Mouse (Mus musculus): ENCODE data around the gene Sept6. TPM values are rescaled to one million over a fixed set of nuclear protein-coding genes. Genes with fewer than 3 reads are reported as not detected.

Gene Sept6
- polyA plus RNA-seq, 2 experiments: 3.0 TPM

DNA sequence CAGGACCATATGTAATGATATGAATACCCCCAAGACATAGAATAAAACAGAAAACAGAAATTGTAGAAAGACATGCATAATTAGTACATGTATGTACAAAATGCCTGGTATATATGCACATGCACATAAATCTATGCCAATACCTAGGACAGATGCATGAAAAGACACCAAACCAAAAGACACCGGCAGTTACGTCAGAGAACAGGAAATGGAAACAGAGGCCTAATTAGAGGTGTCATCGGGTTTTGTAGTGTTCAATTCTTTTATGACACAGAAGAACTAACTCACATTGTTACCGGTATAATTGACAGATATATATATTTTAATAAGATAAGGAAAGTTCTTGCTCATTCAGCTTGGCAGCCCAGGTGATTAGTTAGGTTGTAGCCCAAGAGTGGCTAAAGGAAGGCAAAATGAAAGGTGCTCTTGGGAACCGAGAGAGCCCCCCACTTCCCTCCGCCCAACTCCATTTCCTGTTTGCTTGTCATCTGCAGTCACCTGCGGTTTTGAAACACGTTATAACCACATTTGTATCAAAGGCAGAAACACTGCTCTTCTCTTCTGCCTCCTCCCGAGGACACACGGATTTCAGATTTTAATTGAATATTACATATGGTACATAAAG lies 10.9 kb downstream of the Sept6 start:
- no peak for DNase-seq (ENCODE audit: low read depth in 3 of 3, low spot score in 3 of 3)
- no peaks in the 10 kb centered on the region for H3K36me3 ChIP-seq (replicated peaks; ENCODE audit: control insufficient read depth, insufficient read depth, low read depth)
- TF ChIP-seq CTCF (IDR thresholded peaks at IDR 0.05; ENCODE audit: low read depth) (no peak), EP300 (IDR thresholded peaks at IDR 0.05; ENCODE audit: low read depth) (no peak)

DNA sequence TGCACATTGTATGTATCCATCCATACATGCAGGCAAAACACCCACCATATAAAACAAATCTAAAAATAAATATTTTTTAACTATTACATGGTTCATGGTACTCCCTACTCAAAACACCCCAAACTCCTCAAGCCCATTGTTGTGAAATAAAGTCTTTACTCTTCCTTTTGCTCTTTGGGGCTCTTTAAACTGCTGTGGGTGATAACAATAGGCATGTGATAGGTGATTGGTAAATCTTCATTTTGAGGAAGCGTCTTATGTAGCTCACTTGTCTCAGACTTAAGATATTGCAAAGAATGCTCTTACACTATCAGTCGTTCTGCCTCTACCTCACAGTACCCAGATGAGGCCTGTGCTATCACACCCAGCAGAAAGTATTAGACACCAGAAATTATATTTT lies 13.7 kb downstream of the Sept6 start:
- Histone ChIP-seq H3K4me2 (ENCODE audit: low read depth) (no peak overlapping the region), H3K9me3 (ENCODE audit: control insufficient read depth, low read length) (no peaks in the 10 kb centered on the region), H3K36me3 (replicated peaks; ENCODE audit: control insufficient read depth, insufficient read depth, low read depth) (no peaks in the 10 kb centered on the region), H3K4me3 (ENCODE audit: insufficient read depth in 1 of 2, low read depth in 2 of 2, low read length in 2 of 2) (no peak overlapping the region), H3K27ac (no peak overlapping the region), H3K4me1 (replicated peaks; ENCODE audit: control insufficient read depth in 2 of 2, insufficient read depth in 2 of 2, low read length in 1 of 2) (no peaks in the 10 kb centered on the region; a peak in 1 of 4 replicates), H3K27me3 (ENCODE audit: control insufficient read depth, insufficient read depth, low read length) (no peaks in the 10 kb centered on the region), H3K9ac (replicated peaks) (no peak overlapping the region)
- ATAC-seq (ENCODE audit: insufficient read depth) (no peak), DNase-seq (ENCODE audit: low read depth in 3 of 3, low spot score in 3 of 3) (no peak)
- TF ChIP-seq CTCF (IDR thresholded peaks at IDR 0.05; ENCODE audit: low read depth): no peak
- no peak for TF ChIP-seq EP300 (IDR thresholded peaks at IDR 0.05; ENCODE audit: low read depth)
- WGBS (ENCODE audit: insufficient replicate concordance): 21% methylated on average over 2 of the region's 2 CpGs

More for the DNA sequence above, 10.9 kb downstream of the Sept6 start:
- Histone ChIP-seq H3K27me3 (ENCODE audit: control insufficient read depth, insufficient read depth, low read length) (no peaks in the 10 kb centered on the region), H3K27ac (no peak overlapping the region), H3K4me2 (ENCODE audit: low read depth) (no peak overlapping the region), H3K9ac (replicated peaks) (no peak overlapping the region), H3K4me3 (ENCODE audit: insufficient read depth in 1 of 2, low read depth in 2 of 2, low read length in 2 of 2) (no peak overlapping the region), H3K9me3 (ENCODE audit: control insufficient read depth, low read length) (no peaks in the 10 kb centered on the region), H3K4me1 (replicated peaks; ENCODE audit: control insufficient read depth in 2 of 2, insufficient read depth in 2 of 2, low read length in 1 of 2) (no peaks in the 10 kb centered on the region; a peak in 1 of 4 replicates)
- 31% methylated on average over 10 of the region's 10 CpGs for WGBS (ENCODE audit: insufficient replicate concordance)
- ATAC-seq (ENCODE audit: insufficient read depth): no peak

DNA sequence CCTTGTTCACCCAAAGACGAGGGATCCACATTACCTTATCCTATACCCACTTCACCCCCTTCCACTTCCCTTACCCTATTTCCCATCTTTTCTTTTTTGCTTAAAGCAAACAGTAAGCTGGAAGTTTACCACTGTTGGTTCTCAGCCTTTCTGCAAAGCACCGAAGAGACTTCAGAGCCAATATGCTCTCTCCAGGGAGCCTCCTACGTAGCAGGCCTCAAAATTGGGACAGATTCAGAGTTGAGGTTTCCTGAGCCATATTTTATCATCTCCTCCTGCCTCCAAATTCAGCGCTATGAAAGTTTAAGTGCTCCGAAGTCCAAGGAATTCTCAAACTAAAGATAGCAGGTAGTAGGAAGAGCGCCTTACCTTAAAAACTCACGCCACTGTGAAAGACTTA lies 14.6 kb downstream of the Sept6 start:
- H3K9me3 ChIP-seq (ENCODE audit: control insufficient read depth, low read length): no peaks in the 10 kb centered on the region
- WGBS (ENCODE audit: insufficient replicate concordance): 70% methylated on average over 7 of the region's 7 CpGs
- no peak overlapping the region for H3K27ac ChIP-seq
- no peak overlapping the region for H3K4me3 ChIP-seq (ENCODE audit: insufficient read depth in 1 of 2, low read depth in 2 of 2, low read length in 2 of 2)
- H3K4me2 ChIP-seq (ENCODE audit: low read depth): no peak overlapping the region
- TF ChIP-seq CTCF (IDR thresholded peaks at IDR 0.05; ENCODE audit: low read depth) (no peak), EP300 (IDR thresholded peaks at IDR 0.05; ENCODE audit: low read depth) (no peak)
- no peak overlapping the region for H3K9ac ChIP-seq (replicated peaks)
- no peaks in the 10 kb centered on the region for H3K27me3 ChIP-seq (ENCODE audit: control insufficient read depth, insufficient read depth, low read length)
- DNase-seq (ENCODE audit: low read depth in 3 of 3, low spot score in 3 of 3) (no peak), ATAC-seq (ENCODE audit: insufficient read depth) (no peak)
- no peaks in the 10 kb centered on the region; a peak in 1 of 4 replicates for H3K4me1 ChIP-seq (replicated peaks; ENCODE audit: control insufficient read depth in 2 of 2, insufficient read depth in 2 of 2, low read length in 1 of 2)
- H3K36me3 ChIP-seq (replicated peaks; ENCODE audit: control insufficient read depth, insufficient read depth, low read depth): no peaks in the 10 kb centered on the region

DNA sequence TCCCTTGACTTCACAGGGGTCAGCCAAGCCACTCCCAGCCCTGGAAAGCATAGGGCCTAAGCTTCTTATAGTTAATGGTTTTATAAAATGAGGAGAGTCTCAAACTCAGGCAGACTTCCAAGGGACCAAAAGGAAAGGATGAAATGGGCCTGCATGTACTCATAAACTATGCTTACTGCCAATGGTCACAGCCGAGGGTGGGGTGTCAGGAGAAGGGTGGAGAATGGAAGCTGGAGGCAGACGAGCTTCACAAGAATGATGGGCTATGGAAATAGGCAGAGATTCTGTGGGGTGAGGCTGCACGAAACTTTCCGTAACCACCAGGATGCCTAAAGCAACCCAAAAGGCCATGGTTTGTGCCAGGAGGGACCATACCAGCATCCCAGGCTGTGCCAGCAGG lies 15.3 kb downstream of the Sept6 start:
- no peaks in the 10 kb centered on the region for H3K36me3 ChIP-seq (replicated peaks; ENCODE audit: control insufficient read depth, insufficient read depth, low read depth)
- no peak overlapping the region for H3K27ac ChIP-seq
- TF ChIP-seq EP300 (IDR thresholded peaks at IDR 0.05; ENCODE audit: low read depth): no peak
- TF ChIP-seq CTCF (IDR thresholded peaks at IDR 0.05; ENCODE audit: low read depth): no peak
- WGBS (ENCODE audit: insufficient replicate concordance): 59% methylated on average over 4 of the region's 4 CpGs
- no peak overlapping the region for H3K4me3 ChIP-seq (ENCODE audit: insufficient read depth in 1 of 2, low read depth in 2 of 2, low read length in 2 of 2)
- H3K9ac ChIP-seq (replicated peaks): no peak overlapping the region
- no peaks in the 10 kb centered on the region for H3K27me3 ChIP-seq (ENCODE audit: control insufficient read depth, insufficient read depth, low read length)
- DNase-seq (ENCODE audit: low read depth in 3 of 3, low spot score in 3 of 3) (no peak), ATAC-seq (ENCODE audit: insufficient read depth) (no peak)
- H3K4me2 ChIP-seq (ENCODE audit: low read depth): no peak overlapping the region
- no peaks in the 10 kb centered on the region for H3K9me3 ChIP-seq (ENCODE audit: control insufficient read depth, low read length)
- no peaks in the 10 kb centered on the region; a peak in 1 of 4 replicates for H3K4me1 ChIP-seq (replicated peaks; ENCODE audit: control insufficient read depth in 2 of 2, insufficient read depth in 2 of 2, low read length in 1 of 2)

DNA sequence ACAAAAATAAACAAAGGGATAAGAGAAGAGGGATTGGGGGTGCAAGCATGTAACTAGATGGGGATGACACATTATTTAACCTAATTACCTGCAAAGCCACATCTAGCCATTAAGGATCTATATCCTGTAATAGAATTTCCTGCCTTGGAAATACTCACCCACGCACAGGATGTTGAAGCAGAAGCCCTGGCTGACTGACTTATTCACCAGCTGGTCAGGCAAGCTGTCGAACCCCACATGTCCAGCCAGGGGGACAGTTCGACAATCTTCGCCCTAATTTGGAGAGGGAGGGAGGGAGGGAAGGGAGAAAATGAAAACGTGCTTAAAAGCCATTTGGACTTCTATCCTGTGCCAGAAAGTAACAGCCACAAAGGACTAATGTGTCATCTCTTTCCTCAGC lies 16.7 kb downstream of the Sept6 start:
- 60% methylated on average over 5 of the region's 5 CpGs for WGBS (ENCODE audit: insufficient replicate concordance)

More for the DNA sequence above, 16.7 kb downstream of the Sept6 start:
- TF ChIP-seq CTCF (IDR thresholded peaks at IDR 0.05; ENCODE audit: low read depth) (no peak), EP300 (IDR thresholded peaks at IDR 0.05; ENCODE audit: low read depth) (no peak)
- H3K4me2 ChIP-seq (ENCODE audit: low read depth): no peak overlapping the region
- no peak overlapping the region for H3K27ac ChIP-seq
- H3K9me3 ChIP-seq (ENCODE audit: control insufficient read depth, low read length): no peaks in the 10 kb centered on the region
- DNase-seq (ENCODE audit: low read depth in 3 of 3, low spot score in 3 of 3): no peak
- no peak overlapping the region for H3K4me3 ChIP-seq (ENCODE audit: insufficient read depth in 1 of 2, low read depth in 2 of 2, low read length in 2 of 2)
- H3K27me3 ChIP-seq (ENCODE audit: control insufficient read depth, insufficient read depth, low read length): no peaks in the 10 kb centered on the region
- no peak overlapping the region for H3K9ac ChIP-seq (replicated peaks)
- ATAC-seq (ENCODE audit: insufficient read depth): no peak
- H3K36me3 ChIP-seq (replicated peaks; ENCODE audit: control insufficient read depth, insufficient read depth, low read depth): no peaks in the 10 kb centered on the region
- no peaks in the 10 kb centered on the region for H3K4me1 ChIP-seq (replicated peaks; ENCODE audit: control insufficient read depth in 2 of 2, insufficient read depth in 2 of 2, low read length in 1 of 2)
